Comparison of ENCODE assay signal across 15 mouse cellular contexts in the genomic region with DNA sequence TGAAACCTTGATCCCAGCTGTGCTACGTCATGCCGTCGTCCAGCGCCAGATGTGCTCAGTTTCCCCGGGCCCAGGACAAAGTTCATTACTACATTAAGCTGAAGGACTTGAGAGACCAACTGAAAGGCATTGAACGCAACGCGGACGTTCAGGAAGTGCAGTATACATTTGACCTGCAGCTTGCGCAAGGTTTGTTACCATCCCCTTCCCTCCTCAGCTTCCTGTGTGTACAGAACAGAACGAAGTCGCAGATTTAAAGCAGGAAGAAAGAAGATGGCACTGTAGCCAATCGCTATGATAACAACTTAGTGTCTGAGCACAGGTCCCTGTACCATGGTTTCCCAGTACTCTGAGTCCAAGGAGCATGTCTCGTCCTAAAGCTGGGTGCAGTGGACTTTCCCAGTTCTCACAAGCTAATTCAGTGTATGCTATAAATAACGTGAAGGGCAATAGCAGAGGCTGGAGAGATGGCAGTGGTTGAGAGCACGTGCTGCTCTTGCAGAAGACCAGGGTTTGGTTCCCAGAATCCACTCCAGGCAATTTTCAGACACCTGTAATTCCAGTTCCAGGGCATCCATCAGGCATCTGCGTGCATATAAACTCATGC. TPM values are rescaled to one million over a fixed set of nuclear protein-coding genes. Genes with fewer than 3 reads are reported as not detected.
"Had no signal": no experiment of that assay in that cellular context is flagged by ENCODE, and none has a peak within 500 bp of the region (broad histone marks: within the 10 kb centered on the region; RNA-seq: fewer than 3 reads in every experiment).

No protein-coding gene starts in this region.

- H3K27me3 ChIP-seq: liver, embryonic 13.5 days; midbrain, embryonic 15.5 days; neural tube, embryonic 13.5 days had no signal

- H3K4me1 ChIP-seq: limb, embryonic 10.5 days; liver, embryonic 13.5 days; midbrain, embryonic 15.5 days; neural tube, embryonic 13.5 days had no signal

- H3K27ac ChIP-seq: left cerebral cortex, adult 2 months; limb, embryonic 10.5 days; liver, embryonic 13.5 days; macrophage; midbrain, embryonic 15.5 days; neural tube, embryonic 13.5 days; stomach, postnatal 0 days had no signal

- H3K4me2 ChIP-seq: liver, embryonic 13.5 days; midbrain, embryonic 15.5 days; neural tube, embryonic 13.5 days had no signal

- H3K9ac ChIP-seq: liver, embryonic 13.5 days; midbrain, embryonic 15.5 days; neural tube, embryonic 13.5 days had no signal

- H3K4me3 ChIP-seq: left cerebral cortex, adult 2 months; limb, embryonic 10.5 days; liver, embryonic 13.5 days; midbrain, embryonic 15.5 days; neural tube, embryonic 13.5 days had no signal

- DNase-seq: kidney, adult 18-20 months; kidney, postnatal 10 days; kidney, postnatal 4 days; liver, embryonic 13.5 days; lung, adult 2 months; right cerebral cortex, adult 18-20 months; right cerebral cortex, postnatal 25 days; thymus, postnatal 4 days had no signal

- ATAC-seq: lung, postnatal 0 days; midbrain, embryonic 15.5 days had no signal

- H3K9me3 ChIP-seq: limb, embryonic 10.5 days; liver, embryonic 13.5 days; midbrain, embryonic 15.5 days; neural tube, embryonic 13.5 days had no signal

RNA-seq across cellular contexts. Expression of gene Glt8d2, which starts 43.1 kb away (rescaled TPM):
- polyA plus RNA-seq: macrophage had no signal
